Mouse (Mus musculus) left cerebral cortex, postnatal 36 days (tissue): ENCODE measurements around the gene Alg3. TPM values are rescaled to one million over a fixed set of nuclear protein-coding genes. Genes with fewer than 3 reads are reported as not detected.

Experiments
- DNase-seq, 2 experiments: peaks; one replicate each; pipeline ENCODE4 v3.0.0; 2021 to 2022; ENCODE audit warnings: low spot score in 2 of 2, mixed read lengths in 1 of 2
- intact Hi-C: fragments of 180-260 bp; cut with DNase I; formaldehyde crosslinking; loops from one replicate; pipeline ENCODE4 v1.15.1; 2025
- microRNA-seq: library from miRNA; unstranded; fragments of <30 nt; microRNA quantifications from one replicate; pipeline ENCODE4 v1.2.0, GENCODE M21; 2022
- total RNA-seq, 2 experiments: library from RNA; stranded (reverse); gene quantifications; 2 replicates each; pipeline ENCODE4 v1.2.3; 2021

Alg3 gene
- total RNA-seq, 2 experiments from 2014 or later, result 14.5 to 14.6 TPM

- DNase-seq, result peak in 1 of 2 experiments; percentile 19
- intact Hi-C loops, result no loop called here
Measured at GRCm38 (mm10) chr16:20619541-20620398, 8.2 kb upstream of the Alg3 start.

- DNase-seq, result peak; percentile 77 to 79
- intact Hi-C loops, result loop anchor here (1.0 kb wide), 1 partner anchor 20 kb away; no protein-coding TSS in a partner anchor
Measured at GRCm38 (mm10) chr16:20610501-20611356, 806 bp downstream of the Alg3 start.

GRCm38 (mm10) chr16:20604705-20605104, 6.8 kb downstream of the Alg3 start:
- DNase-seq, result no peak
- intact Hi-C loops, result no loop called here

- intact Hi-C loops, result no loop called here
- peak in 1 of 2 experiments; percentile 8 for DNase-seq
Measured at GRCm38 (mm10) chr16:20600511-20600910, 11.0 kb downstream of the Alg3 start.

GRCm38 (mm10) chr16:20596687-20597441, 14.7 kb downstream of the Alg3 start:
- intact Hi-C loops, result no loop called here
- no peak for DNase-seq

GRCm38 (mm10) chr16:20595737-20596136, 15.8 kb downstream of the Alg3 start:
- DNase-seq, result no peak
- intact Hi-C loops, result no loop called here

- intact Hi-C loops, result no loop called here
- DNase-seq, result no peak
Measured at GRCm38 (mm10) chr16:20595060-20595673, 16.4 kb downstream of the Alg3 start.

- DNase-seq, result no peak
- intact Hi-C loops, result no loop called here
Measured at GRCm38 (mm10) chr16:20591076-20591705, 20.3 kb downstream of the Alg3 start.

GRCm38 (mm10) chr16:20590680-20591038, 20.9 kb downstream of the Alg3 start:
- intact Hi-C loops, result loop anchor here (1.0 kb wide), 1 partner anchor 21 kb away; the partner anchor contains the start of genes Alg3, Eef1akmt4 and Gm49333

GRCm38 (mm10) chr16:20589939-20590679, 21.4 kb downstream of the Alg3 start:
- intact Hi-C loops, result loop anchor here (1.0 to 5.0 kb wide), 2 partner anchors 21 to 77 kb away; partner anchors contain the start of genes Alg3, Eef1akmt4, Eif4g1 and Gm49333
- DNase-seq, result peak; percentile 70 to 85

More at GRCm38 (mm10) chr16:20590680-20591038, 20.9 kb downstream of the Alg3 start:
- no peak for DNase-seq

- intact Hi-C loops, result loop anchor here (5.0 kb wide), 1 partner anchor 78 kb away; the partner anchor contains the start of gene Eif4g1
- peak; percentile 43 to 53 for DNase-seq
Measured at GRCm38 (mm10) chr16:20589366-20589938, 22.1 kb downstream of the Alg3 start, which contains the start of gene Vwa5b2. TSS of gene Vwa5b2 (plus strand) at chr16:20589471.

GRCm38 (mm10) chr16:20565075-20565474, 46.5 kb downstream of the Alg3 start:
- intact Hi-C loops, result no loop called here
- no peak for DNase-seq

- intact Hi-C loops, result no loop called here
- no peak for DNase-seq
Measured at GRCm38 (mm10) chr16:20557381-20557780, 54.2 kb downstream of the Alg3 start.

Small RNA genes within 50 kb of the gene (microRNA-seq; reads per million reads assigned to microRNA genes)
- gene Mir1224, result 436 reads per million, percentile 70 among the genes with 10 or more reads in this experiment

Other genes starting within 250 kb of the Alg3 start
- 100 to 1,000 TPM; 167 to 264 TPM for gene Abcc5, start 185.3 kb downstream of the Alg3 start, total RNA-seq
- 10 to 100 TPM; 56.4 to 66.8 TPM for gene Eif2b5, start 112.9 kb downstream of the Alg3 start, total RNA-seq
- 10 to 100 TPM; 63.5 to 75.7 TPM for gene Dvl3, start 94.8 kb downstream of the Alg3 start, total RNA-seq
- 100 to 1,000 TPM; 792 to 907 TPM for gene Ap2m1, start 76.3 kb downstream of the Alg3 start, total RNA-seq
- gene Abcf3, start 63.2 kb downstream of the Alg3 start, total RNA-seq, result 100 to 1,000 TPM in 1 of 2 experiments, 10 to 100 TPM in 1; 88.3 to 102 TPM
- 10 to 100 TPM; 43.0 to 63.7 TPM for gene Vwa5b2, start 22.3 kb downstream of the Alg3 start, total RNA-seq
- gene Eef1akmt4, start 142 bp downstream of the Alg3 start, total RNA-seq, result 1 to 10 TPM; 1.4 to 2.0 TPM
- gene Gm49333, start 125 bp downstream of the Alg3 start, total RNA-seq, result not detected
- gene Camk2n2, start 9.6 kb upstream of the Alg3 start, total RNA-seq, result 100 to 1,000 TPM; 166 to 199 TPM
- 10 to 100 TPM; 19.4 to 28.5 TPM for gene Ece2, start 18.1 kb upstream of the Alg3 start, total RNA-seq
- gene Psmd2, start 39.9 kb upstream of the Alg3 start, total RNA-seq, result 100 to 1,000 TPM; 214 to 240 TPM
- gene Eif4g1, start 56.6 kb upstream of the Alg3 start, total RNA-seq, result 100 to 1,000 TPM; 281 to 286 TPM
- 100 to 1,000 TPM; 303 to 372 TPM for gene Fam131a, start 81.5 kb upstream of the Alg3 start, total RNA-seq
- 10 to 100 TPM; 21.7 to 25.5 TPM for gene Polr2h, start 105.9 kb upstream of the Alg3 start, total RNA-seq
- 10 to 100 TPM; 59.1 to 72.2 TPM for gene Clcn2, start 106.0 kb upstream of the Alg3 start, total RNA-seq
- 10 to 100 TPM; 33.6 to 46.4 TPM for gene Chrd, start 121.4 kb upstream of the Alg3 start, total RNA-seq
- 1 to 10 TPM; 2.9 to 7.8 TPM for gene Thpo, start 122.8 kb upstream of the Alg3 start, total RNA-seq